In the genomic region with DNA sequence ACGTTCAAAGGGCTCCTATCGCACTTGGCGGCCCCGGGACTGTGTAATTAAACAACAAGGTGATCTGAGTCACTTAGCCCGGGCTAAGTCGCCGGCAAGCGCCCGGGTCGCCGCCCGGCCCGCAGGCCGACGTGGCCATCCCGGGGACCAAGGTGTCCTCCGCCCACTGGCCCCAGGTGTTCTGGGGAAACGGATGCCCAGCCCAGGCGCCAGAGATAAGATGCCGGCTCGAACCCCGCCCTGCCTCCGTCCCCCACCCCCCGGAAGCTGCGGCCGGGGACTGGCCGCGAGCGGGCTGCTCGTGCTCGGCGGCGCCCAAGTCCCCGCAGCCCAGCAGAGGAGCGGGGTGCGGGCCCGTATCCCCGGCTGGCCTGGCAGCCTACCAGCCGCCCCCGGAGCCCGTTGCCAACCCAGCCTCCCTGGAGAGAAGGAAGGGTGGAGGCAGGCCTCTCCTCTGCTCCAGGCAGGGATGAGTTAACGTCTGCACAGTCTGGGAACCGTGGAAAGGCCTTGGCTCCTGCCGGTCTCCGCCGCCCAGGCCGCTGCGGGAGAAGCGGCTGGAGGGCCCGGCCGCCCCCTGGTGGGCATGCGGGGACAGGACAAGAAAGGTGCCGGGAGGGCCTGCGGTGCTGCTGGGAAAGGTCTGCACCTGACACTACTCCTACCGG, we compare ENCODE assay signal across 8 mouse cellular contexts. TPM values are rescaled to one million over a fixed set of nuclear protein-coding genes. Genes with fewer than 3 reads are reported as not detected.
DNase-seq lines count a peak whose midpoint lies in the region; ATAC-seq and TF ChIP-seq lines count a peak whose summit lies in the region.

No protein-coding gene starts in this region.

- no peaks in the 10 kb centered on the region; the same call in 1 of the 2 replicates for H3K4me1 ChIP-seq in cerebellum, adult 2 months (ENCODE audit: control insufficient read depth, insufficient read depth, low read length)

- WGBS in cerebellum, adult 2 months = 1% methylated on average over 55 of the region's 55 CpGs

- H3K27ac ChIP-seq in cerebellum, adult 2 months (ENCODE audit: insufficient read depth, low read length) = peak overlapping the region; percentile 88

- H3K27me3 ChIP-seq in cerebellum, adult 2 months (ENCODE audit: control insufficient read depth, insufficient read depth, low read length) = no peaks in the 10 kb centered on the region

- ATAC-seq in hematopoietic stem cell, adult 5-6 weeks (replicated peaks in 1 of 2; ENCODE audit: insufficient read depth in 1 of 2, low FRiP score in 2 of 2, low TSS enrichment in 1 of 2, low read depth in 1 of 2, poor library complexity in 2 of 2, severe bottlenecking in 2 of 2) = peak; percentile 75 to 89

- DNase-seq in Muller cell, postnatal 12 days (ENCODE audit: inconsistent ontology term) = peak; percentile 93
- DNase-seq in cerebellum, adult 2 months = peak; percentile 87 to 90
- peak; percentile 84 for DNase-seq in forelimb bud, embryonic 11.5 days (ENCODE audit: low read depth, low spot score)
- DNase-seq in layer of hippocampus, postnatal 14 days (ENCODE audit: low spot score in 2 of 2) = peak; percentile 77 to 79
- DNase-seq in lung, postnatal 10 days = peak; percentile 89
- DNase-seq in ovary, postnatal 36 days (ENCODE audit: low spot score) = peak; percentile 86
- peak; percentile 86 for DNase-seq in thymus, postnatal 4 days

- H3K4me3 ChIP-seq in cerebellum, adult 2 months (replicated peaks; ENCODE audit: insufficient read depth, low read depth, low read length) = peak overlapping the region; percentile 79

- TF ChIP-seq POLR2A in cerebellum, adult 2 months (IDR thresholded peaks at IDR 0.05; ENCODE audit: borderline replicate concordance, insufficient read depth, low read length) = no peak

- TF ChIP-seq CTCF in cerebellum, adult 2 months (IDR thresholded peaks at IDR 0.05; ENCODE audit: borderline replicate concordance, insufficient read depth, low read depth, low read length) = peak; percentile 67

RNA-seq across cellular contexts. Expression of a gene that starts 26.5 kb away (rescaled TPM):
- polyA plus RNA-seq in cerebellum, adult 2 months (2012; rRNA removed) = not detected in 2 replicates
- total RNA-seq in hematopoietic stem cell, adult 5-6 weeks (2017) = not detected in 2 replicates
- total RNA-seq in layer of hippocampus, postnatal 14 days (2021) = not detected

RNA-seq across cellular contexts. Expression of a gene that starts 39.3 kb away (rescaled TPM):
- 7.0 TPM in 2 replicates for polyA plus RNA-seq in cerebellum, adult 2 months (2012; rRNA removed)
- total RNA-seq in hematopoietic stem cell, adult 5-6 weeks (2017) = 0.05 TPM in 1 of 2 replicates, not detected in the other
- 1 to 10 TPM; 2.7 to 2.8 TPM for total RNA-seq in layer of hippocampus, postnatal 14 days (2021)

RNA-seq across cellular contexts. Expression of a gene that starts 46.0 kb away (rescaled TPM):
- polyA plus RNA-seq in cerebellum, adult 2 months (2012; rRNA removed) = 23.3 and 24.3 TPM in 2 replicates
- 1.7 and 2.2 TPM in 2 replicates for total RNA-seq in hematopoietic stem cell, adult 5-6 weeks (2017)
- total RNA-seq in layer of hippocampus, postnatal 14 days (2021) = 10 to 100 TPM; 38.3 to 41.4 TPM

RNA-seq across cellular contexts. Expression of a gene that starts 50.8 kb away (rescaled TPM):
- polyA plus RNA-seq in cerebellum, adult 2 months (2012; rRNA removed) = 0.17 and 0.33 TPM in 2 replicates
- not detected in 2 replicates for total RNA-seq in hematopoietic stem cell, adult 5-6 weeks (2017)
- not detected for total RNA-seq in layer of hippocampus, postnatal 14 days (2021)

Comparison
In these comparisons a context has a peak if more than half of its experiments do, and no peak if none do; other contexts are left out.
1. Peak in every context shown above with its lines: DNase-seq, ATAC-seq, H3K4me3 ChIP-seq and H3K27ac ChIP-seq.
2. RNA of a gene that starts 46.0 kb away (total RNA-seq): 38.3 to 41.4 TPM in layer of hippocampus, postnatal 14 days; 1.7 to 2.2 TPM in hematopoietic stem cell, adult 5-6 weeks; every median in the first group is over 10 times any median in the second.